Mouse (Mus musculus) forebrain, embryonic 13.5 days (tissue): ENCODE measurements at regions not wholly inside any gene's neighbourhood (a gene's known extent, or its start where the extent isn't known, plus 50 kb on each side); places are given as distances from the start of the nearest gene placed in this dataset.
A peak's percentile ranks its signal among the peaks of the same experiment; 100 is the strongest.

Experiments used
- ATAC-seq: fragments of 200-750 bp; cut with Nextera tagmentation; 2 replicates; pipeline ENCODE4 v1.8.0; 2017
- H3K27ac ChIP-seq: fragments of 300-500 bp; sonication (generic); 2 replicates; pipeline ENCODE4 v1.5.1; 2015; ENCODE audit warnings: inconsistent platforms, mild to moderate bottlenecking, moderate library complexity
- H3K27me3 ChIP-seq: fragments of 300-500 bp; sonication (generic); 2 replicates; pipeline ENCODE4 v1.6.1; 2015; ENCODE audit warnings: mild to moderate bottlenecking, inconsistent platforms
- H3K36me3 ChIP-seq: fragments of 300-500 bp; sonication (generic); 2 replicates; pipeline ENCODE4 v1.6.1; 2015; ENCODE audit warnings: mild to moderate bottlenecking, inconsistent platforms; ENCODE audit not compliant: poor library complexity, severe bottlenecking
- H3K4me1 ChIP-seq: fragments of 300-500 bp; sonication (generic); 2 replicates; pipeline ENCODE4 v1.6.1; 2015; ENCODE audit warnings: inconsistent platforms
- H3K4me2 ChIP-seq: fragments of 300-500 bp; sonication (generic); 2 replicates; pipeline ENCODE4 v1.6.1; 2015; ENCODE audit warnings: inconsistent platforms, mild to moderate bottlenecking, moderate library complexity
- H3K4me3 ChIP-seq: fragments of 300-500 bp; sonication (generic); 2 replicates; pipeline ENCODE4 v1.5.1; 2015; ENCODE audit warnings: mild to moderate bottlenecking, inconsistent platforms
- H3K9ac ChIP-seq: fragments of 300-500 bp; sonication (generic); 2 replicates; pipeline ENCODE4 v1.6.1; 2015; ENCODE audit warnings: mild to moderate bottlenecking, inconsistent platforms
- H3K9me3 ChIP-seq: fragments of 300-500 bp; sonication (generic); replicated peaks from 2 replicates; pipeline ENCODE4 v1.6.1; 2016; ENCODE audit warnings: inconsistent platforms
- WGBS: fragments of 180-500 bp; shearing (Covaris S2); methylation state at CpG from one replicate; pipeline ENCODE4 v1.1.7; 2015; 5-methylcytosine and 5-hydroxymethylcytosine counted together

GRCm38 (mm10) chr13:83739541-83740061 is 235.8 kb downstream of the Mef2c start:
- peak overlapping the region; percentile 99 for H3K9ac ChIP-seq
- no peaks in the 10 kb centered on the region for H3K9me3 ChIP-seq
- H3K4me1 ChIP-seq = peaks cover 15% of the 10 kb centered on the region; the same call in 1 of the 2 replicates
- 1% methylated on average over 15 of the region's 15 CpGs for WGBS
- peak overlapping the region; percentile 72 for H3K4me3 ChIP-seq
- H3K4me2 ChIP-seq = peak overlapping the region; percentile 85
- peak; percentile 70 for ATAC-seq
- peak overlapping the region; percentile 99 for H3K27ac ChIP-seq
- no peaks in the 10 kb centered on the region for H3K27me3 ChIP-seq
- H3K36me3 ChIP-seq = peaks cover 49% of the 10 kb centered on the region

- Histone ChIP-seq H3K27ac (peak overlapping the region; percentile 99), H3K4me2 (peak overlapping the region; percentile 85), H3K4me1 (peaks cover 19% of the 10 kb centered on the region; the same call in 1 of the 2 replicates), H3K27me3 (no peaks in the 10 kb centered on the region), H3K4me3 (peak overlapping the region; percentile 72), H3K9me3 (no peaks in the 10 kb centered on the region), H3K9ac (peak overlapping the region; percentile 99), H3K36me3 (peaks cover 49% of the 10 kb centered on the region)
- 1% methylated on average over 2 of the region's 2 CpGs for WGBS
- no peak for ATAC-seq
Observed at GRCm38 (mm10) chr13:83740101-83740500, 236.3 kb downstream of the Mef2c start.

DNA sequence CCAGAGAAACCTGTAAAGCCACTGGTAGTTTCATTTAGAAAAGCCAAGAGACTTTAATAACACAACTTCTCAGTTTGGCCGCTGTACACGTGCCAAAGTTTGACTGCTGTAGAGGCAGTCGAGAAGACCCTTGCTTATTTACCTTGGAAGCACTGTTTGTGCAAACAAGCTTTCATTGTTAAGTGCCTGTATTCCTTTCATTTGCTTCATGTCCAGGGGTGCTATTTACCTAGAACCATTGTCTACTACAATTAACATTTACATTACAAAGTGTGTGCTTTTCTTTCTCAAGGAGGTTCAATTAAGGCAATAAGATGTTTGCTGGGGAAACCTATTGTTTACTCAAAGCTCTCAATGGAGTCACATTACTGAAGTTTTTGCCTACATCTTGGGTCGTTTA is 236.9 kb downstream of the Mef2c start:
- H3K4me2 ChIP-seq = peak overlapping the region; percentile 85
- peaks cover 47% of the 10 kb centered on the region for H3K36me3 ChIP-seq
- H3K27me3 ChIP-seq = no peaks in the 10 kb centered on the region
- WGBS = 2% methylated on average over 4 of the region's 4 CpGs
- peaks cover 25% of the 10 kb centered on the region for H3K4me1 ChIP-seq
- H3K9ac ChIP-seq = peak overlapping the region; percentile 99
- no peaks in the 10 kb centered on the region for H3K9me3 ChIP-seq
- H3K4me3 ChIP-seq = peak overlapping the region; percentile 72
- peak overlapping the region; percentile 99 for H3K27ac ChIP-seq
- ATAC-seq = no peak

DNA sequence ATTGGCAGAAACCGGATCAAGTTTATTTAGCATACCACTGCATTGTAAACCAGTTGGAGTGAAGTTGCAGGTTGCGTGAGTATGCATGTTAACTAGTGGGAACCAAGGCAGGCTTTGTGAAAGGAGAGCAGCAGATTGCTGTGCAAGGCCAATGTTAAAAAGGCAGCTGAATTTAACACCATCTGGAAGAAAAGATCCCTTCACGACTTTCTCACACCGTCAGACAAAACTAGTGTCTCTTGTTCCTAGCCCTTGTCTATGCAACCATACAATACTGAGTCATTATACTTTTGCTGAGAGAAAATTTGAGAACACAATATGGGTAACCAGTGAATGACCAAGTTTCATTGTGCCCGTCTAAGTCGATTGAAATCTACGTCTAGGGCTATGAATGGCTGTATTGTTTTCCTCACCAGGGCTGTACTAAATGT is 237.8 kb downstream of the Mef2c start:
- Histone ChIP-seq H3K4me2 (peak overlapping the region; percentile 85), H3K27me3 (no peaks in the 10 kb centered on the region), H3K27ac (peak overlapping the region; percentile 99), H3K9ac (peak overlapping the region; percentile 99), H3K9me3 (no peaks in the 10 kb centered on the region), H3K36me3 (peaks cover 44% of the 10 kb centered on the region), H3K4me1 (peaks cover 31% of the 10 kb centered on the region), H3K4me3 (peak overlapping the region; percentile 72)
- 2% methylated on average over 7 of the region's 7 CpGs for WGBS
- ATAC-seq = peak; percentile 17

DNA sequence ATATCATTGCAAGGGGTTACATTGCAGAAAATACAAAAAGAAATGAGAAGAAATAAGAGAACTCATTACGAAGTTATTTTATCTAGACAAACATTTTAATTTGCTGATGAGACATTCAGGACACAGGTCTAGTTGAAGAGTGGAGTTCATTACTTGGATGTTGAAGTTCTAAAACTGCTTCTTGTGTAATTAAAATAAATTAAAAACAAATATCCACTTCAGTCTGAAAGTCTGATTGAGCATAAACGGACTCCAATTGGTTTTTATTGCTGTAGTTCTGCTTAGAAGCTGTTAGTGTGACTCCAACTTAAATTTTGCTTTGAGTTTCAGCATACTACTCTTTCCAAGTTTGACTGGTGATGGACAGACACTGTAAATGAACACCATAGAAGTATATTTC is 238.3 kb downstream of the Mef2c start:
- Histone ChIP-seq H3K9ac (peak overlapping the region; percentile 99), H3K9me3 (no peaks in the 10 kb centered on the region), H3K4me1 (peaks cover 31% of the 10 kb centered on the region), H3K4me2 (peak overlapping the region; percentile 85), H3K4me3 (peak overlapping the region; percentile 72), H3K27ac (peak overlapping the region; percentile 99), H3K36me3 (peaks cover 42% of the 10 kb centered on the region), H3K27me3 (no peaks in the 10 kb centered on the region)
- WGBS = 9% methylated on average over 2 of the region's 2 CpGs
- ATAC-seq = no peak

- no peak for ATAC-seq
- peak overlapping the region; percentile 99 for H3K9ac ChIP-seq
- peaks cover 38% of the 10 kb centered on the region for H3K36me3 ChIP-seq
Observed at GRCm38 (mm10) chr13:83742546-83742945, 238.7 kb downstream of the Mef2c start.

GRCm38 (mm10) chr13:83743381-83743780 is 239.5 kb downstream of the Mef2c start:
- Histone ChIP-seq H3K4me2 (peak overlapping the region; percentile 33; the same call in 1 of the 2 replicates), H3K9me3 (no peaks in the 10 kb centered on the region), H3K36me3 (peaks cover 30% of the 10 kb centered on the region), H3K9ac (no peak overlapping the region), H3K27me3 (no peaks in the 10 kb centered on the region), H3K4me3 (no peak overlapping the region), H3K27ac (peak overlapping the region; percentile 61), H3K4me1 (peaks cover 38% of the 10 kb centered on the region)
- ATAC-seq = no peak
- 73% methylated on average over 2 of the region's 2 CpGs for WGBS

More at GRCm38 (mm10) chr13:83742546-83742945, 238.7 kb downstream of the Mef2c start:
- H3K9me3 ChIP-seq = no peaks in the 10 kb centered on the region
- no peaks in the 10 kb centered on the region for H3K27me3 ChIP-seq
- peak overlapping the region; percentile 85 for H3K4me2 ChIP-seq
- H3K4me1 ChIP-seq = peaks cover 33% of the 10 kb centered on the region
- H3K4me3 ChIP-seq = peak overlapping the region; percentile 72
- peak overlapping the region; percentile 99 for H3K27ac ChIP-seq
- WGBS = 36% methylated on average over 3 of the region's 3 CpGs

DNA sequence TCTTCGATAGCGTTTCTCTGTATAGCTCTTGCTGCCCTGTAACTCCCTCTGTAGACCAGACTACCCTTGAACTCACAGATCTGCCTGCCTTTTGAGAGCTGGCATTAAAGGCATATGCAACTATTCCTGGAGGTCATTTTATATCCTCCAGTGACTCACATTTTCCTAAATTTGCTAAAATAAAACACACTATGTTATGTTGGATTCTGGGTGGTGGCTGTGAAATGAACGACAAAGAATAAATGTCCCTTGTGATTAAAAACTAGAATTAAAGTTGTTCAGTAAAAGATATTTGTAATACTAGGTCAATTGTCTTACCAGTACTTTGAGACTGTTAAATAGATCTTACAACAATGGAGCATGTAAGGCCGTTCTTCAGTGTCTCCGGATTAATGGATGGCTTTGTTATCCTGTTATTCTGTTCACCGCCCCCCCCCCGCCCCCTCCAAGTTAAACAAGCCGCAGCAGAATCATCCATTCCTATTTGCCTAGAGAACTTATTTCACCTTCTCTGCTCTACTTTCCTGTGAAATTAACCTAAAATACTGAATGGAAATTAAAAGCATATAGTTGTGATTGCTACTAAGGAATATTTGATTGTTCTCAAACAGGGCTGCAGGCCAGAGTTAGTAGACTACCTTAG is 240.4 kb downstream of the Mef2c start:
- no peaks in the 10 kb centered on the region for H3K27me3 ChIP-seq
- ATAC-seq = no peak
- WGBS = 10% methylated on average over 8 of the region's 8 CpGs

GRCm38 (mm10) chr13:83744981-83745555 is 241.2 kb downstream of the Mef2c start:
- ATAC-seq = peak; percentile 91
- WGBS = under 1% methylated on average over 35 of the region's 38 CpGs
- Histone ChIP-seq H3K9ac (peak overlapping the region; percentile 78), H3K4me2 (peak overlapping the region; percentile 72), H3K9me3 (no peaks in the 10 kb centered on the region), H3K4me3 (peak overlapping the region; percentile 43), H3K4me1 (peaks cover 45% of the 10 kb centered on the region), H3K27ac (peak overlapping the region; percentile 97), H3K36me3 (peaks cover 13% of the 10 kb centered on the region), H3K27me3 (no peaks in the 10 kb centered on the region)

More for the DNA sequence above, 240.4 kb downstream of the Mef2c start:
- Histone ChIP-seq H3K4me2 (peak overlapping the region; percentile 72), H3K9ac (peak overlapping the region; percentile 78), H3K4me1 (peaks cover 42% of the 10 kb centered on the region), H3K4me3 (peak overlapping the region; percentile 43), H3K36me3 (peaks cover 21% of the 10 kb centered on the region), H3K27ac (peak overlapping the region; percentile 97), H3K9me3 (no peaks in the 10 kb centered on the region)

GRCm38 (mm10) chr13:83745961-83746360 is 242.1 kb downstream of the Mef2c start:
- Histone ChIP-seq H3K4me2 (peak overlapping the region; percentile 72), H3K9me3 (no peaks in the 10 kb centered on the region), H3K27me3 (no peaks in the 10 kb centered on the region), H3K4me3 (no peak overlapping the region), H3K36me3 (peaks cover 5% of the 10 kb centered on the region; the same call in 1 of the 2 replicates), H3K9ac (no peak overlapping the region), H3K27ac (peak overlapping the region; percentile 97), H3K4me1 (peaks cover 48% of the 10 kb centered on the region)
- ATAC-seq = no peak
- 38% methylated on average over 5 of the region's 5 CpGs for WGBS

GRCm38 (mm10) chr13:83747671-83748070 is 243.8 kb downstream of the Mef2c start:
- 69% methylated on average over 3 of the region's 3 CpGs for WGBS
- no peaks in the 10 kb centered on the region for H3K36me3 ChIP-seq
- no peak for ATAC-seq
- H3K9me3 ChIP-seq = no peaks in the 10 kb centered on the region
- no peaks in the 10 kb centered on the region for H3K27me3 ChIP-seq
- H3K4me2 ChIP-seq = no peak overlapping the region
- no peak overlapping the region for H3K9ac ChIP-seq
- H3K4me1 ChIP-seq = peaks cover 37% of the 10 kb centered on the region
- H3K4me3 ChIP-seq = no peak overlapping the region
- H3K27ac ChIP-seq = peak overlapping the region; percentile 68
